Mouse (Mus musculus) erythroblast, embryonic 14.5 days (primary cell): ENCODE measurements around the gene Man2a2.

Experiments used
- GATA1 ChIP-seq: IDR thresholded peaks from 2 replicates; pipeline ENCODE4 v1.6.1; 2012; ENCODE audit warnings: low read length, inconsistent platforms, mixed read lengths
- TAL1 ChIP-seq: IDR thresholded peaks from 3 replicates; pipeline ENCODE4 v1.6.1; 2012; ENCODE audit warnings: low read length, inconsistent platforms, mixed read lengths

DNA sequence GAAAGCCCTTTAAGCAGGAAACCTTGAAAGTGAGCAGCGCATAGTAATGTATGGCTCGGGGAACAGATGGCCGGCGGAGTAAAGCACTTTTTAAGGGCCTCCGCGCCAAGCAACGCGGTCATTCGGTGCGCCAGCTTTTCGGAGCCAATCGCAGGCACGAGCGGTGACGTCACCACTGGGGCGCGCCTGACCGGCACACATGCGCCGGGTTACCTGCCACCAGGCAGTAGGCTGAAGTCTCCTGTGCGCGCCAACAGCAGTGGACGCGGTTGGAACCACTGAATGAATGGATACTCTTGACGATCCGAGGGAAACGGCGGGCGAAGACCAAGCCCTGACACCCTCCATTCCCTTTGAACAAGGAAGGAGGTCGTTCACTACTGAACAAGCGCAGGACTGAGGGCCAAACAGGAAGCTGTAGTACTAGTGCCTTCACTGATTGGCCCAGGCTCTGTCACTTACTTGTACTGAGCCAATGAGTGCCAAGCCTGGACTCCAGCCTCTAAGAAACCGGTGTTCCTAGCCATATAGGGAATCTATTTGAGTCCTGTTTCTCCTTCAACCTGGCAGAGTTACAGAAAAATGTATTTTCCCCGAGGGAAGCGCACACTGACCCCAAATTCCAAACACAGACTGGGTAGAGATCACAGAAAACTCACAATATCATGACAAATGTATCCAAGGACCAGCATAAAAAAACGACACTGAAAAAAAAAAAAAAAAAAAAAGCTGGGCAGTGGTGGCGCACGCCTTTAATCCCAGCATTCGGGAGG is 46.9 kb downstream of the Man2a2 start, which contains the start of gene Rccd1:
- no peak for TF ChIP-seq GATA1
- TF ChIP-seq TAL1 = no peak
